Mouse (Mus musculus) cerebellum, postnatal 10 days (tissue): ENCODE data around the gene Mansc1.
"Not testable (repeated sequence)": the region's sequence is repeated elsewhere in the genome, so short reads cannot be mapped to it uniquely, and the experiment has no call there.

Source experiments
- DNase-seq, 2 experiments: peaks; one replicate each; pipeline ENCODE4 v3.0.0; 2021; ENCODE audit warnings: mixed read lengths in 2 of 2

Gene Mansc1

GRCm38 (mm10) chr6:134631947-134632687, at the start of gene Mansc1:
TSS of gene Mansc1 (minus strand) at chr6:134632488.
- DNase-seq = peak; percentile 80 to 84

- DNase-seq = not testable (repeated sequence)
Observed at GRCm38 (mm10) chr6:134679330-134679729, 47.0 kb upstream of the Mansc1 start.

GRCm38 (mm10) chr6:134678037-134678436, 45.7 kb upstream of the Mansc1 start:
- DNase-seq = no peak

DNA sequence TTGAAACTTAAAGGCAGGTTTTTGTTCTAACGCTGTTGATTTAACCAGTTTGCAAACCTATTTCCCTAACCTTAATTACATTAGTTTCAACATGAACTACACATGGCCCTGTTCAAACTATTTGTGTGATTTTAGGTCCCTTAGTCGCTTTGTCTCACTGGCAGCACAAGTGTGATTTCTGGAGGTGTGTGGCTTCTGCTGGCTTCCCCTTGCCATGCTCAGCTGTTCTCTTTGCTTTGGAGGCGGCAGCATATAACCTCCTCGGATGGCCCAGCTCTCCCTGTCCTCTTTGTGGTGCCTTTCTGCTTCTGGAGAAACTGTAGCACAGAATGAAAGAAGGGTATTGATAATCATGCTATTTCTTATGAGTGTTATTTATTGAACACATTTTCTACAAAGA, 45.2 kb upstream of the Mansc1 start:
- DNase-seq = no peak

GRCm38 (mm10) chr6:134673712-134674111, 41.4 kb upstream of the Mansc1 start:
- DNase-seq = not testable (repeated sequence)

GRCm38 (mm10) chr6:134670881-134671411, 38.7 kb upstream of the Mansc1 start:
- DNase-seq = peak in 1 of 2 experiments; percentile 25

DNA sequence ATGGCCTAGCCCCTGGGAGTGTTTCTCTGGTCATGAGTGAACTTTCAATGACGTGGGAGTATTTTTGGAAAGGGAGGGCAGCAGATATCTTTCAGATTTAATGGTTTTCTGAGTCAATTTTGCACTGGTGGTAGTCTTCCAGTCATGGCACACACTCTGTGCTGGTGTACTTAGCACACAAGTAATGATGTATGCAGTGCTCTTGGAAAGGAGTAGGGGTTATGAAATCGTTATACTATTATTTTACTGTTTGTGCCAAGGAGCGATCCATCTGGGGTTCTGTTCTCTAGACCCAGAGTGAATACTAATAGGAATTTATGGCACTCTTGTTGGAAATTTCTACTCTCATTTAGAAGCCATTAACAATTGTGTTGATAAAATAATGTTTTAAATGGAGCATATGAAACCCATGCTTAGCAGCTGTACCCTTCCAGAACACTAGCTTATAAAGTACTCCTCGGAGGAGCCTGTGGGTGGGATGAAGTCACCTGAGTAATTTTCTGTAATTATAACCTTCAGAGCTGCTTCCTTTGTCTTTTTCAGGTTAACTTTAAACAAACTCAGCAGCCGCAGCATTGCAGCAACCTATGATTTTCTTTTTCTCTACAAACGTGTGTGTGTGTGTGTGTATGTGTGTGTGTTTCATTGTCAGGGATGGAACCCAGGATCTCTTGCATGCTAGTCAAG, 37.0 kb upstream of the Mansc1 start:
- DNase-seq = no peak

DNA sequence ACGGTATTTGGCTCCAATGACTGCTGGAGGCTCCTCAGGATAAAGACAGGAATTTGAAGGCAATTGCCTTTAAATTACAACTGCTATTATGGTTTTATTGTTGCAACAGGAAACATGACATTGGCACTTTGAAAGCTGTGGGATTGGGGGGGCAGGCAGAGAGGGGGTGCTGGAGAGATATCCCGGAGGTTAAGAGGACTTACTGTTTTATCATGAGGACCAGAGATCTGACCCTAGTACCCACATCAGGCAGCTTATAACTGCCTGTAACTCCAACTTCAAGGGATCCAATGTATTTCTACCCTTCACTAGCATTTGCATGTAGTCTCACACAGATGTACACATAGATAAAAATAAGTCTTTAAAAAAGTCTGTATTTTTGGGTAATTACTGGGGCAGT, 36.2 kb upstream of the Mansc1 start:
- DNase-seq = no peak

DNA sequence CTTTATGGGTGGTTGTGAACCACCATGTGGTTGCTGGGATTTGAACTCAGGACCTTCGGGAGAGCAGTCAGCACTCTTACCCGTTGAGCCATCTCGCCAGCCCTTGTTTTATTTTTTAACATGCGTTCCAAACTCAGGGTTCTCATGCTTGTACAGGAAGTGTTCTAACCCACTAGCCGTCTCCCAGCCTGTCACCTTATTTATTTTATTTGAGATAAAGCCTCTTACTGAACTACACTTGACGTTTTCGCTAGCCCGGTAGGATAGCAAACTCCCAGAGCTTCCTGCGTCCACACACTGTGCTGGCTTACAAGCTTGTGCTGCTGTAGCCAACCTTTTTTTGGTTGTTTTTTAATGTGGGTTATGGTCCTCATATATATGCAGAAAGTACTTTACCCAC, 33.5 kb upstream of the Mansc1 start:
- DNase-seq = no peak

GRCm38 (mm10) chr6:134664573-134664972, 32.3 kb upstream of the Mansc1 start:
- no peak for DNase-seq

DNA sequence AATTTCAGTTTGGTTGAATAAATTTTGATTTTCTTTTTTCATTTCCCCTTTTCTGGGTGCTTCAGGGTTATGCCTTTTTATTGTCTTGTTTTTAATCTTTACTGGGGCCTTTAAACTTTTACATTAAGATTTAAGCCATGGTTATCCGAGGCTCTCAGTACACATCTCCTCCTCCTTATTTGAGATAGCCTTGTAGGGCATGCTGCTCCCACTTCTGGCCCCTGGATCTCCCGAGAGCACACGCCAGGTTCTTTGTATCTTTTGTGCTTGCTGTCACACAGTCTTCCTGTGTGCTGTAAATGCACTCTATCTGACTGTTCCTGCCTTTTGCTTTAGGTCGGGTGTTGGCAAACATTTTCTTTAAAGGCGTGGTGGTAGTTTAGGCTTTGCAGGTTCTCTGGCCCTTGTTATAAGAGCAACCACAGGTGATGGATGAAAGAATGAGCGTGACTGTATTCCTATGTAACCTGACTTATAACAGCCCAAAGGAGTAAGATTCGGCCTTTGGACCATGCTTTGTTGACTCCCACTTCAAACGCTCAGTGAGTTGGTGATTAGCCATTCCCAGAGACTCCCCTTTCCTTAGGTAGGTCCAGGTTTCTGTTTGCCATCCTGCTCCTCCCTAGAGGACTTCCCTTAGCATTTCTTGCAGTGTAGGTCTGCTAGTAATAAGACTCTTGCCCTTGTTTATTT, 28.6 kb upstream of the Mansc1 start:
- no peak for DNase-seq

- peak; percentile 64 to 71 for DNase-seq
Observed at GRCm38 (mm10) chr6:134659108-134659958, 27.0 kb upstream of the Mansc1 start.

- no peak for DNase-seq
Observed at GRCm38 (mm10) chr6:134656527-134656926, 24.2 kb upstream of the Mansc1 start.

- DNase-seq = no peak
Observed at GRCm38 (mm10) chr6:134648356-134648755, 16.1 kb upstream of the Mansc1 start.

DNA sequence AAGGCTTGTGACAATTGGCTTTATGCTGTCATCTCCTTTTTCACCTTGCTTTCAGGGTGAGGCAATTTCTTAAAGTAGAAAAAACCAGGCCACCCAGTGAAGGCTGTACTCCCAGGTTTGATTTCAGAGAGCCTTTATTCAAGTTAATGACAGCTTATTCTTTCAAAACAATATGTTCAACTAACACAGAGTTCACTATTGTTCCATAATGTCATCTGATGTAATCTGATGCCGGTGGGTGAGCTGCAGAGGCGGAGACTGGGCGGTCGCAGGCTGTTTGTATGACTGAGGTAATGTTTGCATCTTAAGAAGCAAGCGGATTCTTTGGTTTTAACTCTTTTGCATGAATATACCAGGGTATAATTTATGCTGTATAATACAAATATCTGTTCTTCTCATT, 15.3 kb upstream of the Mansc1 start:
- no peak for DNase-seq

DNA sequence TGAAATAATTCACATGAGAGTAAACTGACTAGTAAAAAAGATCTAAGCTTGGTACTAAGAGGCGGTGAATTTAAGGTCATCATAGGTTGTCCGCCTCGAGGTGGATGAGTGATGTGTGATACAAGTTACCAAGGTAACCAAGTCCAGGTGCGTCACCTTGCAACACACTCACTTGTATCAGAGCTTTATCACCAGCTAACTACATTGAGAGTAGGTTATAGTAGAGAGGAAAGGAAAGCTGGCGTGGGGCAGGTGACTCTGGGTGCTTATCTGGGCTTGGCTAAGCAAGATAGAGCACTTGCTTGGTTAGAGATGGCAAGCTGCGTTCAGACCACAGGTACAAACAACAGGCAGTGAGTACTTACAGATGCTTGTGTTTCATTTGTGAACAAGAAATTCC, 14.5 kb upstream of the Mansc1 start:
- no peak for DNase-seq

- DNase-seq = peak in 1 of 2 experiments; percentile 20
Observed at GRCm38 (mm10) chr6:134643296-134643695, 11.0 kb upstream of the Mansc1 start.

DNA sequence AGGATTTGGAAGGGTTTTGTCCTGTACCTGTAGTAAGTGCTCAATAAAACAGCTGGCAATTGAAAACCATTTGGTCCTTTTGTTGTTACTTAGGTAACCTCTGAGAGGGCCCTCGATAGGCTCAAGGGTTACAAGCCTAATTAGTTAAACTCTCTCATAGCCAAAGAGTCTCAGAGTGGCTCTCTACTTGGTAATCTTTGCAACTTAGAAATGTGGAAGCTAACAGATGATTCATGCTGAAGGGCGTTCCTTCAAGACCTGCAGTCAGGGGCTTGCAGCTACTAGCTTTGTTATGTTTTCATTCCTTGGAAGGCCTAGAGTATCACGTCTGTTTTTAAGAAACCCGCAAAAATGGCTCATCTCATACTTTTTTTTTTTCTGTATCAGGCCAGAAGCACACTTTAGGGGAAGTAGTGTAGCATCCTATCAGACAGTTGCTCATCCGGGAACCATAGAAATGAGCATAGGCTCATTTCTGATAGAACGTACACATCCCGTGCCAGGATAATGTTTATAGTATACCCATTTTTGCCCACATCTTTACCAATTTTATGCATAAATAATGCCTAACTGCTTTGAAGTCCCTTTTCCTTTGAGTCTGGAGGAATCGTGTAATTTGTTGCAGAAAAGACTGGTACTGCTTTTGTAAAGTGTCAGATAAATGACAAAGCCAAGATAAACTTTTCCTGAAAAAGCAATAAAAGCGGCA, 9.6 kb upstream of the Mansc1 start:
- no peak for DNase-seq

GRCm38 (mm10) chr6:134640485-134641475, 8.5 kb upstream of the Mansc1 start:
- peak; percentile 97 to 98 for DNase-seq

- no peak for DNase-seq
Observed at GRCm38 (mm10) chr6:134639900-134640299, 7.6 kb upstream of the Mansc1 start.

DNA sequence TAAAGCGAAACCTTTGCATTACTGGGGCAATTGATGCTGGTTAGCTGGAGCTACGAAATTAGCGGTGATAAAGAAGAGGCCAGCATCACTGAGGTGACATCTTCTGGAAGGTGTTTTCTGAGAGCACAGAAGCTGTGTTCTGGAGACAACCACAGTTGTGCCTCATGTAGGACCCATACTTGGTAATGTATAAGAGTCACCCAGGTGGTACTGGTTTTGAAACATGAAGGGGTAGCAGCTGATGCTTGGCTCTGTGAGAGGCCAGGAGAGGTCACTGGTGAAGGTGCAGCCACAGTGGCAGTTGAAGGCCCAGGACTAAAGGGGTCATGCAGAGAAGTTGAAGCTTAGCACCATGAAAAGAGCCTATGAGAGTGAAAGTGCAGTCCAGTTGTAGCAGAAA, 6.9 kb upstream of the Mansc1 start, which contains the start of gene Borcs5:
Borcs5 (plus strand) TSS at position 301 of the 400 bp plus-strand sequence.
- DNase-seq = no peak
